Mouse (Mus musculus): Measurements from ENCODE around the gene Gm10309. TPM values are rescaled to one million over a fixed set of nuclear protein-coding genes. Genes with fewer than 3 reads are reported as not detected.

The Gm10309 gene
- total RNA-seq, 2 experiments from 2014 or later = not detected

Other genes starting within 250 kb of the Gm10309 start
- gene Epas1, start 248.5 kb upstream of the Gm10309 start, total RNA-seq (2021) = 100 to 1,000 TPM; 259 to 278 TPM

Data from heart, postnatal 14 days (tissue).